Mouse (Mus musculus): ENCODE data around the gene Mrpl47. TPM values are rescaled to one million over a fixed set of nuclear protein-coding genes. Genes with fewer than 3 reads are reported as not detected.

Mrpl47 gene
- polyA plus RNA-seq, 1 experiment = 10.8 TPM

- Histone ChIP-seq H3K4me2 (ENCODE audit: low read depth) (no peak overlapping the region), H3K36me3 (ENCODE audit: control insufficient read depth, insufficient read depth) (no peaks in the 10 kb centered on the region), H3K79me2 (ENCODE audit: control insufficient read depth, insufficient read depth) (no peaks in the 10 kb centered on the region), H3ac (ENCODE audit: control insufficient read depth, insufficient read length) (no peak overlapping the region), H3K27me3 (ENCODE audit: control insufficient read depth, insufficient read depth, insufficient read length) (peaks cover 6% of the 10 kb centered on the region), H3K4me3 (no peak overlapping the region)
- TF ChIP-seq MAX (IDR thresholded peaks at IDR 0.05; ENCODE audit: low read depth) (no peak), SRF (IDR thresholded peaks at IDR 0.05; ENCODE audit: control insufficient read depth, insufficient read length, low read depth) (no peak), TCF3 (IDR thresholded peaks at IDR 0.05; ENCODE audit: insufficient read length, low read depth) (no peak), TCF12 (IDR thresholded peaks at IDR 0.05; ENCODE audit: insufficient read depth, poor library complexity, severe bottlenecking) (no peak), CEBPB (IDR thresholded peaks at IDR 0.05; ENCODE audit: insufficient read depth, poor library complexity, severe bottlenecking) (no peak), POLR2AphosphoS2 (IDR thresholded peaks at IDR 0.05; ENCODE audit: insufficient read length, low read depth) (no peak), POLR2A (IDR thresholded peaks at IDR 0.05; ENCODE audit: insufficient read length, low read depth) (no peak), USF1 (IDR thresholded peaks at IDR 0.05; ENCODE audit: low read depth) (no peak), MYOG (IDR thresholded peaks at IDR 0.05; ENCODE audit: control insufficient read depth in 1 of 3, insufficient read depth in 1 of 3, insufficient read length in 2 of 3, low read depth in 2 of 3) (no peak), REST (IDR thresholded peaks at IDR 0.05; ENCODE audit: insufficient read depth, insufficient read length) (no peak), E2F4 (IDR thresholded peaks at IDR 0.05; ENCODE audit: insufficient read depth) (no peak), MYOD1 (IDR thresholded peaks at IDR 0.05; ENCODE audit: control insufficient read depth in 1 of 3, insufficient read length in 2 of 3, low read depth in 2 of 3) (no peak)
Observed at GRCm38 (mm10) chr3:32684631-32685030, 52.8 kb downstream of the Mrpl47 start.

- no peaks in the 10 kb centered on the region for H3K79me2 ChIP-seq (ENCODE audit: control insufficient read depth, insufficient read depth)
- TF ChIP-seq MYOG (IDR thresholded peaks at IDR 0.05; ENCODE audit: control insufficient read depth in 1 of 3, insufficient read depth in 1 of 3, insufficient read length in 2 of 3, low read depth in 2 of 3) = no peak
- no peak for TF ChIP-seq MAX (IDR thresholded peaks at IDR 0.05; ENCODE audit: low read depth)
- no peak for TF ChIP-seq TCF12 (IDR thresholded peaks at IDR 0.05; ENCODE audit: insufficient read depth, poor library complexity, severe bottlenecking)
- TF ChIP-seq REST (IDR thresholded peaks at IDR 0.05; ENCODE audit: insufficient read depth, insufficient read length) = no peak
- no peak for TF ChIP-seq USF1 (IDR thresholded peaks at IDR 0.05; ENCODE audit: low read depth)
- no peak for TF ChIP-seq TCF3 (IDR thresholded peaks at IDR 0.05; ENCODE audit: insufficient read length, low read depth)
- H3K4me3 ChIP-seq = no peak overlapping the region
- no peak overlapping the region for H3K4me2 ChIP-seq (ENCODE audit: low read depth)
- no peak overlapping the region for H3ac ChIP-seq (ENCODE audit: control insufficient read depth, insufficient read length)
- H3K27me3 ChIP-seq (ENCODE audit: control insufficient read depth, insufficient read depth, insufficient read length) = peaks cover 6% of the 10 kb centered on the region
- H3K36me3 ChIP-seq (ENCODE audit: control insufficient read depth, insufficient read depth) = no peaks in the 10 kb centered on the region
Observed at GRCm38 (mm10) chr3:32682910-32683531, 54.4 kb downstream of the Mrpl47 start.

DNA sequence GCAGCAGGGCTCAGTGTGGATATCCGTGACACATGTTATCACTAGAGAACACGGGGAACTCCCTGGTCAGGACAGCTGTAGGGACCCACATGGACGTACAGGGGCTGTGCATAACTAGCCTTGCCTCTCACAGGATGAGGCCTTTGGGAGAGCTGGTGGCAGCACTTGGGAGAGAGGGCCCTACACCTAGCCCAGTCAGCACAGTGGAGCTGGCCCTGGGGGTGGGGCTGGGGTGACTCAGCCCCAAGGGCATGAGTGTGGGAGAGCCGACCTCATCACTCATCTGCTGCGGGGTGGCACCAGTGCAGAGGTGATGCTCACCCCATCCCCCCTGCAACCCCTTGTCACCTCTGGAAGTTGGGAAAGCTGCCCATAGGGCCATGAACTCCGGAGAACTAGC lies 61.0 kb downstream of the Mrpl47 start:
- no peak for TF ChIP-seq REST (IDR thresholded peaks at IDR 0.05; ENCODE audit: insufficient read depth, insufficient read length)
- TF ChIP-seq TCF3 (IDR thresholded peaks at IDR 0.05; ENCODE audit: insufficient read length, low read depth) = no peak
- TF ChIP-seq POLR2AphosphoS2 (IDR thresholded peaks at IDR 0.05; ENCODE audit: insufficient read length, low read depth) = no peak
- no peak for TF ChIP-seq USF1 (IDR thresholded peaks at IDR 0.05; ENCODE audit: low read depth)
- TF ChIP-seq SRF (IDR thresholded peaks at IDR 0.05; ENCODE audit: control insufficient read depth, insufficient read length, low read depth) = no peak
- TF ChIP-seq MAX (IDR thresholded peaks at IDR 0.05; ENCODE audit: low read depth) = no peak
- no peak for TF ChIP-seq POLR2A (IDR thresholded peaks at IDR 0.05; ENCODE audit: insufficient read length, low read depth)
- peaks cover 2% of the 10 kb centered on the region for H3K27me3 ChIP-seq (ENCODE audit: control insufficient read depth, insufficient read depth, insufficient read length)
- H3K4me3 ChIP-seq = no peak overlapping the region
- H3K36me3 ChIP-seq (ENCODE audit: control insufficient read depth, insufficient read depth) = no peaks in the 10 kb centered on the region
- no peaks in the 10 kb centered on the region for H3K79me2 ChIP-seq (ENCODE audit: control insufficient read depth, insufficient read depth)
- H3K4me2 ChIP-seq (ENCODE audit: low read depth) = no peak overlapping the region
- no peak overlapping the region for H3ac ChIP-seq (ENCODE audit: control insufficient read depth, insufficient read length)

Other genes with a start within 250 kb of the Mrpl47 start
- gene Kcnmb3, start 245.4 kb downstream of the Mrpl47 start, polyA plus RNA-seq (2012; fragmentation: generic; extraction: Trizol) = not detected
- 25.3 TPM for gene Zfp639, start 227.3 kb downstream of the Mrpl47 start, polyA plus RNA-seq (2012; fragmentation: generic; extraction: Trizol)
- 17.0 TPM for gene Mfn1, start 208.1 kb downstream of the Mrpl47 start, polyA plus RNA-seq (2012; fragmentation: generic; extraction: Trizol)
- gene Gnb4, start 121.0 kb downstream of the Mrpl47 start, polyA plus RNA-seq (2012; fragmentation: generic; extraction: Trizol) = 13.6 TPM
- 47.0 TPM for gene Actl6a, start 31.3 kb downstream of the Mrpl47 start, polyA plus RNA-seq (2012; fragmentation: generic; extraction: Trizol)
- gene Ndufb5, start 615 bp downstream of the Mrpl47 start, polyA plus RNA-seq (2012; fragmentation: generic; extraction: Trizol) = 224 TPM
- 5.6 TPM for gene Usp13, start 79.9 kb upstream of the Mrpl47 start, polyA plus RNA-seq (2012; fragmentation: generic; extraction: Trizol)

All from myocyte (in vitro differentiated cells).